Mouse (Mus musculus) urinary bladder, postnatal 14 days (tissue): ENCODE results near the gene Gm20388.

Experiments used
- DNase-seq: peaks from one replicate; pipeline ENCODE4 v3.0.0; 2021; ENCODE audit warnings: low spot score

The Gm20388 gene

GRCm38 (mm10) chr8:121868896-121869295 lies 1958.3 kb downstream of the Gm20388 start:
- DNase-seq, result no peak

GRCm38 (mm10) chr8:121870190-121870589 lies 1959.5 kb downstream of the Gm20388 start:
- DNase-seq, result no peak

GRCm38 (mm10) chr8:121871833-121872440 lies 1961.3 kb downstream of the Gm20388 start:
- peak; percentile 24 for DNase-seq

GRCm38 (mm10) chr8:121874031-121874430 lies 1963.4 kb downstream of the Gm20388 start:
- DNase-seq, result peak; percentile 69

- DNase-seq, result no peak
Observed at GRCm38 (mm10) chr8:121875045-121875444, 1964.4 kb downstream of the Gm20388 start.

- DNase-seq, result no peak
Observed at GRCm38 (mm10) chr8:121875517-121875916, 1964.9 kb downstream of the Gm20388 start.

GRCm38 (mm10) chr8:121877212-121877611 lies 1966.6 kb downstream of the Gm20388 start:
- no peak for DNase-seq

GRCm38 (mm10) chr8:121877828-121878480 lies 1967.3 kb downstream of the Gm20388 start:
- DNase-seq, result no peak

GRCm38 (mm10) chr8:121879712-121880111 lies 1969.1 kb downstream of the Gm20388 start:
- DNase-seq, result no peak

GRCm38 (mm10) chr8:121880818-121881217 lies 1970.2 kb downstream of the Gm20388 start:
- DNase-seq, result no peak

- DNase-seq, result no peak
Observed at GRCm38 (mm10) chr8:121881921-121882320, 1971.3 kb downstream of the Gm20388 start.

GRCm38 (mm10) chr8:121884181-121884580 lies 1973.5 kb downstream of the Gm20388 start:
- no peak for DNase-seq

GRCm38 (mm10) chr8:121885001-121885400 lies 1974.4 kb downstream of the Gm20388 start:
- no peak for DNase-seq

- DNase-seq, result no peak
Observed at GRCm38 (mm10) chr8:121885433-121885832, 1974.8 kb downstream of the Gm20388 start.

GRCm38 (mm10) chr8:121887547-121887946 lies 1976.9 kb downstream of the Gm20388 start:
- no peak for DNase-seq

GRCm38 (mm10) chr8:121889317-121889716 lies 1978.7 kb downstream of the Gm20388 start:
- DNase-seq, result no peak

- DNase-seq, result no peak
Observed at GRCm38 (mm10) chr8:121889810-121890785, 1979.5 kb downstream of the Gm20388 start.

GRCm38 (mm10) chr8:121892875-121893274 lies 1982.2 kb downstream of the Gm20388 start:
- DNase-seq, result no peak

- DNase-seq, result no peak
Observed at GRCm38 (mm10) chr8:121895910-121896309, 1985.3 kb downstream of the Gm20388 start.

GRCm38 (mm10) chr8:121896476-121897145 lies 1986.0 kb downstream of the Gm20388 start:
- no peak for DNase-seq

GRCm38 (mm10) chr8:121897205-121897604 lies 1986.6 kb downstream of the Gm20388 start:
- DNase-seq, result no peak

- peak; percentile 33 for DNase-seq
Observed at GRCm38 (mm10) chr8:121897871-121898381, 1987.3 kb downstream of the Gm20388 start.
